Mouse (Mus musculus): ENCODE results near the gene Nav2.

GRCm38 (mm10) chr7:49189364-49189763 lies 280.8 kb downstream of the Nav2 start:
- no peak for TF ChIP-seq CTCF (IDR thresholded peaks at IDR 0.05)
- no peak for TF ChIP-seq EP300 (IDR thresholded peaks at IDR 0.05; ENCODE audit: insufficient read depth, low read depth, low read length)

Data from heart, adult 2 months (tissue).